Mouse (Mus musculus) lung, embryonic 16.5 days (tissue): ENCODE results near the gene Stard3. TPM values are rescaled to one million over a fixed set of nuclear protein-coding genes. Genes with fewer than 3 reads are reported as not detected.

Source experiments
- ATAC-seq: fragments of 200-750 bp; cut with Nextera tagmentation; 2 replicates; pipeline ENCODE4 v1.8.0; 2017; ENCODE audit warnings: low read depth, mild to moderate bottlenecking, moderate library complexity
- H3K27ac ChIP-seq: fragments of 300-500 bp; sonication (generic); 2 replicates; pipeline ENCODE4 v1.5.1; 2014; ENCODE audit warnings: mild to moderate bottlenecking, control low read depth, low read length
- H3K27me3 ChIP-seq: fragments of 300-500 bp; sonication (generic); 2 replicates; pipeline ENCODE4 v1.6.1; 2014; ENCODE audit warnings: low read depth, low read length, mixed read lengths; ENCODE audit not compliant: control insufficient read depth, insufficient read depth
- H3K36me3 ChIP-seq: fragments of 300-500 bp; sonication (generic); 2 replicates; pipeline ENCODE4 v1.6.1; 2014; ENCODE audit warnings: low read length; ENCODE audit not compliant: control insufficient read depth, insufficient read depth
- H3K4me1 ChIP-seq: fragments of 300-500 bp; sonication (generic); replicated peaks from 2 replicates; pipeline ENCODE4 v1.6.1; 2014; ENCODE audit warnings: low read length, mixed read lengths; ENCODE audit not compliant: control insufficient read depth, insufficient read depth
- H3K4me2 ChIP-seq: fragments of 300-500 bp; sonication (generic); 2 replicates; pipeline ENCODE4 v1.6.1; 2014; ENCODE audit warnings: low read depth, low read length, control low read depth
- H3K4me3 ChIP-seq: fragments of 300-500 bp; sonication (generic); 2 replicates; pipeline ENCODE4 v1.5.1; 2014; ENCODE audit warnings: mild to moderate bottlenecking, low read length, control low read depth
- H3K9ac ChIP-seq: fragments of 300-500 bp; sonication (generic); 2 replicates; pipeline ENCODE4 v1.6.1; 2014; ENCODE audit warnings: low read length, control low read depth
- H3K9me3 ChIP-seq: fragments of 300-500 bp; sonication (generic); 2 replicates; pipeline ENCODE4 v1.6.1; 2016; ENCODE audit warnings: low read length; ENCODE audit not compliant: control insufficient read depth
- WGBS: fragments of 180-500 bp; shearing (Covaris S2); extraction: QIAGEN DNeasy Blood & Tissue Kit; methylation state at CpG from one replicate; pipeline ENCODE4 v1.1.7; 2014; 5-methylcytosine and 5-hydroxymethylcytosine counted together
- polyA plus RNA-seq: library from polyadenylated mRNA; unstranded; fragments of >200 nt; fragmentation: Nextera tagmentation; extraction: Ambion mirVana; gene quantifications from 2 replicates; pipeline ENCODE4 v1.2.1, GENCODE M21; 2015

Stard3 gene
- polyA plus RNA-seq, 1 experiment from 2014 or later = 55.9 TPM

GRCm38 (mm10) chr11:98394301-98394700, 36.1 kb downstream of the Stard3 start:
- no peak for ATAC-seq
- H3K9me3 ChIP-seq = no peaks in the 10 kb centered on the region
- H3K36me3 ChIP-seq = no peaks in the 10 kb centered on the region
- no peaks in the 10 kb centered on the region for H3K27me3 ChIP-seq
- H3K9ac ChIP-seq = peak overlapping the region; percentile 22; the same call in 1 of the 2 replicates
- peak overlapping the region; percentile 90 for H3K27ac ChIP-seq
- no peak overlapping the region for H3K4me3 ChIP-seq
- peaks cover 38% of the 10 kb centered on the region for H3K4me1 ChIP-seq
- WGBS = 18% methylated on average over 6 of the region's 6 CpGs
- no peak overlapping the region for H3K4me2 ChIP-seq

GRCm38 (mm10) chr11:98395041-98395440, 36.9 kb downstream of the Stard3 start:
- Histone ChIP-seq H3K36me3 (no peaks in the 10 kb centered on the region), H3K27ac (peak overlapping the region; percentile 90), H3K4me2 (no peak overlapping the region), H3K4me1 (peaks cover 44% of the 10 kb centered on the region), H3K27me3 (no peaks in the 10 kb centered on the region), H3K9me3 (no peaks in the 10 kb centered on the region), H3K4me3 (no peak overlapping the region), H3K9ac (peak overlapping the region; percentile 34; the same call in 1 of the 2 replicates)
- ATAC-seq = no peak; the same call in 1 of the 2 replicates
- 28% methylated on average over 4 of the region's 4 CpGs for WGBS

- no peak overlapping the region for H3K4me3 ChIP-seq
- no peak overlapping the region for H3K4me2 ChIP-seq
- H3K27me3 ChIP-seq = no peaks in the 10 kb centered on the region
- H3K27ac ChIP-seq = no peak overlapping the region
- peaks cover 33% of the 10 kb centered on the region for H3K4me1 ChIP-seq
- no peak for ATAC-seq
- H3K36me3 ChIP-seq = no peaks in the 10 kb centered on the region
- WGBS = 86% methylated on average over 7 of the region's 7 CpGs
- no peak overlapping the region for H3K9ac ChIP-seq
- no peaks in the 10 kb centered on the region for H3K9me3 ChIP-seq
Measured at GRCm38 (mm10) chr11:98397946-98398345, 39.8 kb downstream of the Stard3 start.

GRCm38 (mm10) chr11:98400161-98400726, 42.1 kb downstream of the Stard3 start, which contains the start of gene Pgap3:
TSS of gene Pgap3 (minus strand) at chr11:98400490.
- H3K4me2 ChIP-seq = peak within 1 kb of the TSS; percentile 81
- no peaks in the 10 kb centered on the region for H3K27me3 ChIP-seq
- peak; percentile 93 for ATAC-seq
- H3K9ac ChIP-seq = peak within 1 kb of the TSS; percentile 87
- H3K4me1 ChIP-seq = peaks cover 11% of the 10 kb centered on the region
- no peaks in the 10 kb centered on the region for H3K9me3 ChIP-seq
- peak within 1 kb of the TSS; percentile 98 for H3K27ac ChIP-seq
- H3K36me3 ChIP-seq = no peaks in the 10 kb centered on the region
- WGBS = under 1% methylated on average over 40 of the region's 40 CpGs
- peak within 1 kb of the TSS; percentile 72 for H3K4me3 ChIP-seq

GRCm38 (mm10) chr11:98400816-98401215, 42.6 kb downstream of the Stard3 start:
- H3K36me3 ChIP-seq = no peaks in the 10 kb centered on the region
- H3K27ac ChIP-seq = peak overlapping the region; percentile 98
- no peaks in the 10 kb centered on the region for H3K27me3 ChIP-seq
- H3K4me1 ChIP-seq = peaks cover 10% of the 10 kb centered on the region; the same call in 1 of the 2 replicates
- peak; percentile 42; the same call in 1 of the 2 replicates for ATAC-seq
- H3K9ac ChIP-seq = peak overlapping the region; percentile 87
- no peaks in the 10 kb centered on the region for H3K9me3 ChIP-seq
- WGBS = 45% methylated on average over 3 of the region's 3 CpGs
- peak overlapping the region; percentile 81 for H3K4me2 ChIP-seq
- H3K4me3 ChIP-seq = peak overlapping the region; percentile 72

- no peaks in the 10 kb centered on the region for H3K27me3 ChIP-seq
- no peaks in the 10 kb centered on the region for H3K9me3 ChIP-seq
- peaks cover 13% of the 10 kb centered on the region for H3K4me1 ChIP-seq
- no peak overlapping the region for H3K9ac ChIP-seq
- no peaks in the 10 kb centered on the region for H3K36me3 ChIP-seq
- ATAC-seq = no peak
- H3K27ac ChIP-seq = no peak overlapping the region
- no peak overlapping the region for H3K4me3 ChIP-seq
- H3K4me2 ChIP-seq = no peak overlapping the region
- 71% methylated on average over 6 of the region's 6 CpGs for WGBS
Measured at GRCm38 (mm10) chr11:98406621-98407020, 48.5 kb downstream of the Stard3 start.

- peaks cover 23% of the 10 kb centered on the region for H3K4me1 ChIP-seq
- peak overlapping the region; percentile 4 for H3K9ac ChIP-seq
- H3K9me3 ChIP-seq = no peaks in the 10 kb centered on the region
- H3K36me3 ChIP-seq = no peaks in the 10 kb centered on the region
- ATAC-seq = peak; percentile 18; the same call in 1 of the 2 replicates
- H3K27ac ChIP-seq = peak overlapping the region; percentile 26
- peak overlapping the region; percentile 48 for H3K4me2 ChIP-seq
- WGBS = 38% methylated on average over 8 of the region's 8 CpGs
- H3K27me3 ChIP-seq = no peaks in the 10 kb centered on the region
- 0 out of 2 replicates have a peak overlapping the region, but pooled peaks have one; percentile 10 for H3K4me3 ChIP-seq
Measured at GRCm38 (mm10) chr11:98408872-98409271, 50.7 kb downstream of the Stard3 start.

GRCm38 (mm10) chr11:98409341-98409822, 51.2 kb downstream of the Stard3 start:
- peaks cover 27% of the 10 kb centered on the region for H3K4me1 ChIP-seq
- peak overlapping the region; percentile 48 for H3K4me2 ChIP-seq
- 3% methylated on average over 9 of the region's 10 CpGs for WGBS
- H3K9ac ChIP-seq = peak overlapping the region; percentile 4
- H3K27ac ChIP-seq = peak overlapping the region; percentile 26
- no peaks in the 10 kb centered on the region for H3K9me3 ChIP-seq
- H3K27me3 ChIP-seq = no peaks in the 10 kb centered on the region
- H3K4me3 ChIP-seq = peak overlapping the region; percentile 10; the same call in 1 of the 2 replicates
- no peaks in the 10 kb centered on the region for H3K36me3 ChIP-seq
- peak; percentile 61 for ATAC-seq

- Histone ChIP-seq H3K4me2 (peak within 1 kb of the TSS; percentile 78), H3K4me1 (peaks cover 35% of the 10 kb centered on the region), H3K9me3 (no peaks in the 10 kb centered on the region), H3K9ac (peak within 1 kb of the TSS; percentile 97), H3K36me3 (no peaks in the 10 kb centered on the region), H3K4me3 (peak within 1 kb of the TSS; percentile 93), H3K27me3 (no peaks in the 10 kb centered on the region), H3K27ac (peak within 1 kb of the TSS; percentile 98)
- peak; percentile 92 for ATAC-seq
- WGBS = under 1% methylated on average over 42 of the region's 49 CpGs
Measured at GRCm38 (mm10) chr11:98412273-98412796, 54.2 kb downstream of the Stard3 start, which contains the start of gene Erbb2. TSS of gene Erbb2 (plus strand) at chr11:98412470.
